Mouse (Mus musculus): ENCODE results near the gene Akap10.
"Not testable (repeated sequence)": the region's sequence is repeated elsewhere in the genome, so short reads cannot be mapped to it uniquely, and the experiment has no call there.

The Akap10 gene

DNA sequence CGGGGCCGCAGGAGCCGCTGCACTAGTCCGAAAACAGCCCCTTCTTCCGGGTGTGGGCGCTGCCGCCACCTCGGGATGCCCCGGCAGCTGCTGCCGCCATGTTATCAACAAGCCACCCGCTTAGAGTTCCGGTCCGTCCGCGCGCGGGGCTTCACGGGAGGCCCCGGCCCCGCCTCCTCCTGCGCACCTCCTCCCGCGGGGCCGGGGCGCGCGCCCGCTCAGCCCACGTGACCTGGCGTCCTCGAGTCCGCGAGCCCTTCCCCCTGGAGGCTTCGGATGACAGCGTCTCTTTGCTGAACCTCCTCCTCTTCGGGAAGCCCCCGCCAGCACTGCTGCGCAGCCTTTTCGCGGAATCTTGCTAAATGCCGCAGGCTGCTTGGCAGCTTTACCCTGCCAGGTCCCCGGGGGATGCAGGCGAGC lies at the start of gene Akap10:
TSS of gene Akap10 (minus strand) at position 155 of the 420 bp plus-strand sequence.
- peak; percentile 95 for DNase-seq

DNA sequence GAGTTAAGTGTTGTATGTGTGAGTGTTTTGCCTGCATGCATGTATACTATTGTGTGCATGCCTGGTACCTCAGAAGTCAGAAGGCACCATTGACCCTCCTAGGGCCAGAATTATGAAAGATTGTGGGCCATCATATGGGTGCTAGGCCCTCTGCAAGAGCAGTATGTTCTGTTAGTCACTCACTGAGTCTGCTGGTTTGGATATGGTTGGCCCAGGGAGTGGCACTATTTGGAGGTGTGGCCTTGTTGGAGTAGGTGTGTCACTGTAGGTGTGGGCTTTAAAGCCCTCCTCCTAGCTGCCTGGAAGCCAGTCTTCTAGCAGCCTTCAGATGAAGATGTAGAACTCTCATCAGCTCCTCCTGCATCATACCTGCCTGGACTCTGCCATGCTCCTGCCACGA lies 45.7 kb upstream of the Akap10 start:
- peak; percentile 73 for DNase-seq

DNA sequence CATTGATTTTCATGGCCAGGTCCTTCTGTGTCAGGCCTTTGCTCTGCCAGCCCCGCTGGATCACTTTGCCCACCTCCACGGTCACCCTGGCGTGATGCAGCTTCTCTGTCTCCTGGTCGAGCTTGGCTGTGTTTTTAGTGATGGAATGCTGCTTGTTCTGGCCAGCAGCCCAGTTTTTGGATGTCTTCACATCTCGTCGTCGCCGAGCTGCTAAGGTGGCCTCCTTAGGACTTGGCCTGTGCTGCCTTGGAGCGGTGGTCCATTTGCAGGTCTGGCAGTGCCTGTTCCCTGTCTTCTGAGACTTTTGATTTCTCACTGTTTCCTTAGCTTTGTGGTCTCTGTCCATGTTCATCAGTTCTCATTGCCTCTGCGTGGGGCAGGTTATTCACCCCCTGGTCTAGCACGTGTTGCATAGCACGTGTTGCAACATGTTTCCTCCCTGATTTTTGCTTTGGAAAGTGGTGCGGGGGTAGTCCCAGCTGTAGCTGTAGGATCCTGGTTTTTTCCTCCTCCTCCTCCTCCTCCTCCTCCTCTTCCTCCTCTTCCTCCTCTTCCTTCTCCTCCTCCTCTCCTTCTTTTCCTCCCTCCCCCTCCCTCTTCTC lies 44.2 kb upstream of the Akap10 start:
- DNase-seq = no peak

GRCm38 (mm10) chr11:61971441-61972221 lies 41.6 kb upstream of the Akap10 start:
- DNase-seq = no peak

- no peak for DNase-seq
Observed at GRCm38 (mm10) chr11:61970901-61971300, 40.8 kb upstream of the Akap10 start.

GRCm38 (mm10) chr11:61968875-61969274 lies 38.8 kb upstream of the Akap10 start:
- peak; percentile 52 for DNase-seq

GRCm38 (mm10) chr11:61967034-61967433 lies 37.0 kb upstream of the Akap10 start:
- peak; percentile 34 for DNase-seq

DNA sequence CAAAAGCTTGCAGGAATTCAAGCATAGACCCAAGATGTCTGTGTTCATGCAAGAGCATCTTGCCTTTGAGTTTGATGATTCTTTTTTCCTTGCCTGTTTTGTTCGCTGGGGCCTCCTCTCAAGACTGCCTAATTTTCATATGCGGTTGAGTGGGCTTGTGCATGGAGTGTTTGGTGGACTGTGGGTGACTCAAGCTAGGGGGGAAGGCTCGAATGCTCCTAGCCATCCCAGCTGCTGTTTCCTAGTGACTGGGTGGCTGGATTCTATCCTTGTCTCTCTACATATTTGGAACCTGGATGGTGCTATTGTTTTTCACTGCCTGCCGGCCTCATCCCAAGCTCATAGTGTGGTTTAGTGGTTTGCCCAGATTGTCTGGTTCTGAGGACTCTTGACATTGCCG lies 34.6 kb upstream of the Akap10 start:
- no peak for DNase-seq

- DNase-seq = no peak
Observed at GRCm38 (mm10) chr11:61963193-61963592, 33.1 kb upstream of the Akap10 start.

DNA sequence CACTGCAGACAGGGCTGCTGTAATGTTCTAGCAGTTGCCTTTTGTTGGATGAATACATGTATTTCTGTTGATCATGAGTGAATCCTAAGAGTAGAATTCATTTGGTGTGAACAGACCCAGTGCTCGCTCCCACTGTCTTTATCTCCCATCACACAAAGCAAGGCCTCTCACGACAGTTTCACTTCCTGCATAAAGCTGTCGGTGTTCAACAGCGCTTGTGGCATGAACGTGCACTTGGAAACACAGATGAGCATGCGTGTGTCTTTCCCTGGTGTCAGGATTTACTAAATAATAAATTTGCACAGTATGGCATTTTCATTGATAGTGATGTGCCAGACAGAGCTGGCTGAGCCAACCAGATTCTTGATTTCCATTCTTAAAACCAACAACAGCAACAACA lies 32.6 kb upstream of the Akap10 start:
- DNase-seq = no peak

GRCm38 (mm10) chr11:61960096-61960495 lies 30.0 kb upstream of the Akap10 start:
- peak; percentile 53 for DNase-seq

GRCm38 (mm10) chr11:61958706-61959105 lies 28.7 kb upstream of the Akap10 start:
- DNase-seq = not testable (repeated sequence)

DNA sequence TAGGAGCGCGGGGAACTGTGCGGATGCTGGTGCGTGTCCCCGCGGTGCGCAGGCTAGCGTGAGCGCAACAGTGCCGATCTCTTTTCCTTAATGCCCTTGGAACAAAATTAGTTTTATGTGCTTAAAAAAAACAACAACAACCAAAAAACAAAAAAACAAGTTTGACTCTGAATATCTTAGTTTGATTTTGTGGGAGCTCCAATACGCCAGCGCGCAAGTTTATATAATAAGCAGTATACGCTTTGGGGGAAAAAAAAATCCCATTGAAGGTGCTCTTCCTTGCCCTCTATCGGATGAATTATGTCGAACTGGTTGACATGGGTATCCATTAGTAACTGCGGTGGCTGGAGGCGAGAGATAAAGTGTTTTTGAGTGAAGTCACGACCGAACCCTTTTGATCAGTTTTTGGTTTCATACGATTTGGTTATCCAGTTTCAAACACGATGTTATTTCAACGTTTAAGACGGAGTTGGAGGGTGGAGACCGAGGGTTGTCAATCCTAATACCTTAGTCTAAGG lies 27.3 kb upstream of the Akap10 start:
- peak; percentile 85 for DNase-seq

DNA sequence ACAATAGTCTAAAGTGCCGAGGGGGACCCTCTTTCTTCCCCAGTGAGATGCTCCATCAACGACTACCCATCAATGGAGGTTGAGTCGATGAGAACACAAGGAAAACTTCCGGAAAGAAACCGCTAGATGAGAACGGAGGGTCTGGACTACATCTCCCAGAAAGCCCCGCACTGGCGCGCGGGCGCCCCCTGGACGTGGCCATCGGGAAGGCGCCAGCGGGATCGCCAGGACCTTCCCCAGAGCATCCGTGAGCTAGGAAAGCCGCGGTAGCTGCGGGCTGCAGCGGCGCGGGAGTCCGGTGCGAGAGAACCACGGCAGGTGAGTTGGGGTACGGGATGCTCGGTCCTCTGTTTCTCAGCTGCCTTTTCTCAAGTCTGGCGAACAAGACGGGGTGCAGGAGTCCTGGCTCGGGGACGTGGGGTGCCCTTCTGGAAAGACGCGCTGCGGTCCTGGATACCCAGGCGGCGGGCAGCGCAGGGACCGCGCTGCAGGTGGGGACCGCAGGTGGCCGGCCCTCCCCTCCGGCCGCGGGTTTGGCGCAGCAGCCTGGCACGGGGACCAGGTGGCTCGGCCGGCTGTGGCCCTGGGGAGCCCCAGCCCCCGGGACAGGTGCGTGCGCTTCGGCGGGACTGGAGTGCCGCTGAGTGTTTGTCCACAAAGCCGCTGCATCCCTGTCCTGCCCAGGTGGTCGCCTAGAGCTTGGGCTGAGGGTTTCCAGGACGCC lies 26.7 kb upstream of the Akap10 start, which contains the start of gene Specc1:
TSS of gene Specc1 (plus strand) at position 192 of the 724 bp plus-strand sequence.
- DNase-seq = peak; percentile 96

GRCm38 (mm10) chr11:61955951-61956350 lies 25.9 kb upstream of the Akap10 start:
- DNase-seq = no peak

DNA sequence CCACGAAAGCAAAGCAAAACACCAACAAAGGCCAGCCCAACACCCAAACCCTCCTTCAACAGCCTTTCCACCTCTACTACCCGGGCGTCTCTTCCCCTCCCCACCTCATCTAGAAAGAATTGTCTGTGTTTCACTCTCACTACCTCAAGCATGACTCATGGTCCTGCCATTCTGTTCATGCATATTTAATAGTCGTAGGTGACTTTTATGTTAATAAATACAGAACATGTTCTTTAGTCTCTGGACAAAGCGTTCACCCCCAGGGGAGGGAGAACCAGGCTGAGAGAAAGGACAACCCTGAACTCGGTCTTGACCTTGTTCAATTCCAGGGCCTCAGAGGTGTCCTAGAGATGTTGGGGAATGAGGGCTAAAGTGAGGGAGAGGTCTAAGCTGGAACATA lies 25.1 kb upstream of the Akap10 start:
- no peak for DNase-seq

DNA sequence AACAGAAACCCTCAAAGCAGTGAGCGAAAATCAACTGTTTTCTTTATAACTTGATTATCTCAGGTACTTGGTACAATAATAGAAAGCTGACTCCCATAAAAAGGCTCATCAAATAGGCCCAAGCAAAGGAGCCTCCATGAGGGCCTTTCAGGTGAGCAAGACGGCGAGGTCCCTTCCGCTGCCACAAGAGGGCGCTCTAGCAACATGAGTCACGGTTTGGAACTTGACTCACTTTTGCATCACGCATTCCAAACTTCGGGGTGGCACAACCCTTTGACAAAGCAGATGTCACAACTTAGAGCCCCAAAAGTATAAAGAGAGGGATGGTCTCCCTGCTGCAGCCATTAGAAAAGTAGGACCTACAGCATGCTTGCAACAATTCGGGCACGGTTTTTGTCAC lies 20.6 kb upstream of the Akap10 start:
- peak; percentile 89 for DNase-seq

DNA sequence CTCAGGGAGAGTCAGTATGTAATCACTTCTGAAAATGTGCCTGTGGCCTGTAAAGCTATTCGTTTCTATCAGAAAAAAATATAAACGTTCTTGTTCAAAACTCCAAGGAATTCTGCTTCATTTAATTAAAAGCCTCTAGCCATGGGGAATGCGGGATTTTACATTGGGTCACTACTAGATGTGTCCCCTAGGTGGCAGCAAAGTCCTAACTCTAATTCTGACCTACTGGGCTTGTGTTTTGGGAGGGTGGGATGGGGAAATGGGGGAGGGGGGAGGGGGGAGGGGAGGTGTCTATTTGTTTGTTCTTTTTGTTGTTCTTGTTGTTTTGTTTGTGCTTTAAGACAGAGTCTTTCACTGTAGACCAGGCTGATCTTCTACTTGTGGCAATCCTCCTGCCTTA lies 19.3 kb upstream of the Akap10 start:
- DNase-seq = peak; percentile 47

- DNase-seq = no peak
Observed at GRCm38 (mm10) chr11:61946608-61947007, 16.6 kb upstream of the Akap10 start.

- no peak for DNase-seq
Observed at GRCm38 (mm10) chr11:61944417-61944816, 14.4 kb upstream of the Akap10 start.

DNA sequence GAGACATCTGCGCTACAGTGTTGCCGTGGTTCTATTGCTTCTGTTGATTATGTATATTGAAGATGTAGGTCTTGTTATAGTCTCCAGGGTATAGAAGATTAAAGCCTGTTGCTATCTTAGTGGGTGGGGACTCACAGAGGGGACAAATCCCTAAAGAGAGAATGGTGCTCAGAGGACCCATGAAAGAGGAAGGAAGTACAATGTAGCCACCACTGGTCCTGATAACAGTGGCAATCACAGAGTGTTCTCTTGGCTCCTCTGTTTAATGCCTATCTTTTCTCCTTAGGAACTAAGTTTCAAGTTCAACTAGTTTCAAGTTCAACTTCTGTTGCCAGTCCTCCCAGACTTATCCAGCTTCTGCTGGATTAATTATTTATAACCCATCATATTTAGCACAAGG lies 12.9 kb upstream of the Akap10 start:
- no peak for DNase-seq

GRCm38 (mm10) chr11:61937761-61938160 lies 7.7 kb upstream of the Akap10 start:
- no peak for DNase-seq

All from liver (tissue).